Mouse (Mus musculus): ENCODE measurements around the gene Tmc5. TPM values are rescaled to one million over a fixed set of nuclear protein-coding genes. Genes with fewer than 3 reads are reported as not detected.
A peak's percentile ranks its signal among the peaks of the same experiment; 100 is the strongest.

Gene Tmc5
- polyA plus RNA-seq, 1 experiment from 2014 or later, result not detected

DNA sequence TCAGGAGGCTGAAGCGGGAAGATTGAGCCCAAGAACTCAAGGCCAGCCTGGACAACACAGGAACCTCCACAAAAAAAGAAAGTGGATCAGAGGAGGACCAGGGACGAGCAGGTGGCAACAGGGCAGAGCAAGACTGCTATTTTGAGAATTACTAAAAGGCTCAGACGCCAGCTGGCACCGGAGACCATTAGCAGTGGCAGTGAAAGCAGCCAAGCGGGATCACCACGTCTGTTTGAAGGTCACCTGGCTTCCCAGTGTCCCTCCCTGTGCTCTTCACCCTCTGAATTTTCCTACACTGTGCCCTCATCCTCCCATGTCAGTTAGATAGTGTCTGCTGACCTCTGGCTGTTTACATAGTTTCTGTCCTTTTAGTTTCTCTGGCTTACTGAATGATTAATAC is 11.2 kb upstream of the Tmc5 start:
- POLR2A ChIA-PET, result no interaction called here
- ATAC-seq, result no peak
- peaks cover 9% of the 10 kb centered on the region for H3K27me3 ChIP-seq
- in situ Hi-C loops (cut with MboI; ENCODE audit: low pct_unique_long_range_greater_than_20kb), result no loop called here
- no peak for DNase-seq (ENCODE audit: low read depth, low spot score)
- CTCF ChIA-PET, result no interaction called here
- no peak for TF ChIP-seq CTCF (IDR thresholded peaks at IDR 0.05)

DNA sequence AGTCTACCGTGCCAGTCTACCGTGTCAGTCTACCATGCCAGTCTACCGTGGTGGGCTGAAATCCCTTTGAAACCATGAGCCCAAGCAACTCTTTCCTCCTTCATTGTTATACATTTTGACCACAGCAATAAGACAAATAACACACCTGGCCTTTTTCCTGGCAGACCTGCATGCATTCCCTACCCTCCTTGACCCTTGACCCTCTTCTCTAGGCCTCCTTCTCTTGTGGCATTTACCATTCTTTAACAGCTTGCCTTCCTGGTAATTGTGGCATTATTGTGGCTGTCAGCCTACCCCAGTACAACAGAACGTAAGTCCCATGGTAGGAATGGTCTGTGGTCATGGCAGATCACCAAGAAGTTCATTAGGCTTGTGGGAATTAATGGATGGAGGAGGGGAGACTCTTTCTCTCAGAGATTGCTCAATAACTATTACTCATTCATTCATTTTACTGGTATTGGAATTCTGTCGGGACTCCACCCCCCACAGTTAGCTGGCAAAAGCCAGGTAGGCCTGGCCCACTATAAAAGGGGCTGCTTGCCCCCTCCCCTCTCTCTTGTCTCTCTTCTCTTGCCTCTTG is 6.3 kb upstream of the Tmc5 start:
- POLR2A ChIA-PET, result no interaction called here
- DNase-seq (ENCODE audit: low read depth, low spot score), result no peak
- H3K27me3 ChIP-seq, result no peaks in the 10 kb centered on the region
- TF ChIP-seq CTCF (IDR thresholded peaks at IDR 0.05), result no peak
- CTCF ChIA-PET, result no interaction called here
- no peak for ATAC-seq
- in situ Hi-C loops (cut with MboI; ENCODE audit: low pct_unique_long_range_greater_than_20kb), result loop anchor here (10.0 kb wide), 1 partner anchor 286 kb away; no protein-coding TSS in a partner anchor

DNA sequence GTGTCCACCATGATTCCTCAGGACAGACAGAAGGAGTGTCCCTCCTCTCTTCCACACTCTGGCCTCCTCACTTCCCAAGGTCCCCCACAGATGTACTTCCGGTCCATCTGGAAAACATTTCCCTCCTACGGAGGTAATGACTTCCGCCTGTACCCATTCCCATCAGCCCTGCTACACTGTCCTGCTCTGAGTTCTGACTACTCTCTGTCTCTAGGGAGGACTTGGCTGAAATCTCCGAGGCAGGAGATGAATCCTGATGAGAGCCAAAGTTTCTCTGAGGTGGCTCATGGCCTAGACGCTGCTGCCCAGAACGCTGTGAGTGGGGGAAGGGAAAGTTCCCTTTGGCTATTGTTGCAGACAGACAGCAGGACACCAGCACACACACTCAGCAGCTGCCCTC is 5.0 kb upstream of the Tmc5 start:
- ATAC-seq (no peak), DNase-seq (ENCODE audit: low read depth, low spot score) (no peak)
- H3K27me3 ChIP-seq, result no peaks in the 10 kb centered on the region
- in situ Hi-C loops (cut with MboI; ENCODE audit: low pct_unique_long_range_greater_than_20kb), result loop anchor here (10.0 kb wide), 1 partner anchor 287 kb away; no protein-coding TSS in a partner anchor
- TF ChIP-seq CTCF (IDR thresholded peaks at IDR 0.05), result no peak
- POLR2A ChIA-PET, result no interaction called here
- CTCF ChIA-PET, result interaction anchor here (1.1 kb wide), 1 partner anchor 143 kb away, joined by 3 read pairs; no protein-coding TSS in a partner anchor

DNA sequence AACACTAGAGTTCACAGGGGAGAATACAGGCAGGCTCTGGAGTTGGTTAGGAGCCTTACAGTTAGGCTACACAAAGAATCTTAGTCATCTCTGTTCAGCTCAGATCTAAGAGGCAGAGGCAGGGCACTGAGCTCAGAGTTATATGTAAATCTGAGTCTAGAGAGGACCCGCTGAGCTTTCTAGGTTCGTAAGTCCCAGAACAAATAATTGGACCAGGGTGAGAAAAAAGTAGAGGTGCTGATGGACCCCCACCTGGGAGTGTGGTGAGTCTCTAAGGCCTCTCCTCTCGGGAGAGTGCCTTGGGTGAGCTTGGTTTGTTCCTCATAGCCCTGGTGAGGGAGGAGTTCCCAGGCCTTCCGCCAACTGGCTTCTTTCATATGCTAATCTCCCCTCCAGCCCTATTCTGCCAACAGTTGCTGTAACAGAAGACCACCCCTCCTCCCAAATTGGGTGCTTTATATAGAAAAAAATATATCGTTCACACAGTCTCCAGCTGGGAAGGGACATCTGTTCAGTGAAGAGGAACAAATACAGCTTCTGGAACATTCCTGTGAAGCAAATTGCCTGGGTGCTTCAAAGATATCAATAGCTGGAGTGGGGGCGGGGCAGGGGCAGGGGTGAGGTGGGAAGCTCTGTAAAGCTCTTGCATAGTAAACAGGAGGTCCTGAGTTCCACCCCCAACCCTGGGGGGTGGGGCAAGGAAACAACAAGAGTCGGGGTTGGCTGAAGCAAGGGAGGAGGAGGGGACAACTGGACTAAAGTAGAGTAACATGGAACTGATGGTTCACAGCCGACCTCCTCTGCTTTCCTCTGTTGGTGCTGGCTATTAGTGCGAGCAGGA is 3.3 kb upstream of the Tmc5 start:
- ChIA-PET POLR2A (interaction anchor here (0.5 to 0.6 kb wide), 2 partner anchors 92 to 175 kb away, joined by 3 to 4 read pairs; no protein-coding TSS in a partner anchor), CTCF (interaction anchor here (1.1 to 1.3 kb wide), 2 partner anchors 19 to 61 kb away, joined by 3 read pairs; no protein-coding TSS in a partner anchor)
- no peak for ATAC-seq
- H3K27me3 ChIP-seq, result no peaks in the 10 kb centered on the region
- no peak for DNase-seq (ENCODE audit: low read depth, low spot score)
- TF ChIP-seq CTCF (IDR thresholded peaks at IDR 0.05), result no peak
- in situ Hi-C loops (cut with MboI; ENCODE audit: low pct_unique_long_range_greater_than_20kb), result loop anchor here (10.0 kb wide), 1 partner anchor 289 kb away; no protein-coding TSS in a partner anchor

DNA sequence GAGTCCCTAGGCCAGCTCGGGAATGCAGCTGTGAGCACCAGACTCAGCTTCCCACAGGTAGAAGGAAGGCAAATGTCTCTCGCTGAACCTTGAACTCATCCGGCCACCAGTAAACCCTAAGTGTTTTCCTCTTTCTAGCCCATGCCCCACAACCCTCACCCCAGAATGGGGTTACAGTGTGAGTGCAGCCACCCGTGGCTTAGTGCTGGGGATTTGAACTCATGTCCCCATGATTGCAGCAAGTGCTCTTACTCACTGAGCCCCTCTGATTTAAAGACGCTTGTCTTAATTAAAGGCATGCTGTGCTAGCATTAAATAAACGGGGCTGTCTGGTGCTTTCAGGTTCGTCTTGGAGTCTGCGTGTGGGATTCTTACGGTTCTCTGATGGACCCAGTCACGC is 2.5 kb upstream of the Tmc5 start:
- ATAC-seq (no peak), DNase-seq (ENCODE audit: low read depth, low spot score) (no peak)
- ChIA-PET POLR2A (no interaction called here), CTCF (interaction anchor here (1.1 to 1.5 kb wide), 4 partner anchors 8 to 60 kb away, joined by 3 read pairs; no protein-coding TSS in a partner anchor)
- no peak for TF ChIP-seq CTCF (IDR thresholded peaks at IDR 0.05)
- in situ Hi-C loops (cut with MboI; ENCODE audit: low pct_unique_long_range_greater_than_20kb), result loop anchor here (5.0 to 10.0 kb wide), 2 partner anchors 98 to 290 kb away; no protein-coding TSS in a partner anchor
- H3K27me3 ChIP-seq, result no peaks in the 10 kb centered on the region

DNA sequence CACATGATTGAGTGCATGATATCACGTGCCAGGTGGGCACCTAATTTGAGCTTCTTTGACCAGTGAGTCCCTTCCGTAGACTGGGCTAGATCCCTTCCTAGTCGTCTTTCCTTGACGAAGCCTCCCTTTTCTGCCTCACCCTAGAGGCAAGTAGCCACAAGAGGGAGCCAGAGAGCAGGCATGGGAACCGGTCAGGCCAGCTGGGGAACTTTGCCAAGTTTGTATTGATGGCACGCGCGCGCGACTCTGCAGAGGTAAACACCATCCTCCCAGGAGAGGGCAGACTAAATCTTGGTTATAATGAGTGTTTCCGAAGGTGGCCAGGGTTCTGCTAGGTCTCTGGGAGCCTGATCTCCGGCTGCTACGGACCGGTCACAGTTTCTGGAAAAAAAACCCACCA is 1.9 kb upstream of the Tmc5 start:
- TF ChIP-seq CTCF (IDR thresholded peaks at IDR 0.05), result peak; percentile 95
- H3K27me3 ChIP-seq, result peaks cover under 1% of the 10 kb centered on the region
- CTCF ChIA-PET, result interaction anchor here (1.1 to 1.5 kb wide), 5 partner anchors 9 to 60 kb away, joined by 3 read pairs; no protein-coding TSS in a partner anchor
- peak; percentile 60 for ATAC-seq
- POLR2A ChIA-PET, result no interaction called here
- in situ Hi-C loops (cut with MboI; ENCODE audit: low pct_unique_long_range_greater_than_20kb), result loop anchor here (5.0 to 10.0 kb wide), 2 partner anchors 97 to 290 kb away; no protein-coding TSS in a partner anchor
- peak; percentile 41 for DNase-seq (ENCODE audit: low read depth, low spot score)

DNA sequence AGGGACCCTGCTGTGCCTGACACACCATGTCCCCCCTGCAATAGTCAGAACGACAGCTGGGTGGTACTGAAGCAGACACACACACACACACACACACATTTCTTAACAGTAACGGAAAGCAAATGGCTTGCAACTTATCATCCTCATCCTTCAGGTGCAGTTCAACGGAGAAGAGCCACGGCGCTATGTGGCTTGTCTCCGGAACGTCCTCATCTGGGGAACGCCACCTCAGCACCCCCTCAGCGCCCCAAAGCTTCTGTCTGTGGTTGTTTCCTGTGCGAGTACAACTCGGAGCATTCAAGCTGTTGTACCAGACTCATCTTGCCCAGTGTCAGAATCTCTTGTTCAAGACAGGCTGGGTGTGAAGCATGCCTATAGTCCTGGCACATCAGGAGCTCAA is 826 bp upstream of the Tmc5 start:
- POLR2A ChIA-PET, result no interaction called here
- in situ Hi-C loops (cut with MboI; ENCODE audit: low pct_unique_long_range_greater_than_20kb), result loop anchor here (5.0 to 10.0 kb wide), 2 partner anchors 96 to 291 kb away; no protein-coding TSS in a partner anchor
- H3K27me3 ChIP-seq, result peaks cover 4% of the 10 kb centered on the region
- DNase-seq (ENCODE audit: low read depth, low spot score) (no peak), ATAC-seq (no peak)
- CTCF ChIA-PET, result interaction anchor here (1.2 to 1.5 kb wide), 3 partner anchors 10 to 147 kb away, joined by 3 read pairs; no protein-coding TSS in a partner anchor
- no peak for TF ChIP-seq CTCF (IDR thresholded peaks at IDR 0.05)

DNA sequence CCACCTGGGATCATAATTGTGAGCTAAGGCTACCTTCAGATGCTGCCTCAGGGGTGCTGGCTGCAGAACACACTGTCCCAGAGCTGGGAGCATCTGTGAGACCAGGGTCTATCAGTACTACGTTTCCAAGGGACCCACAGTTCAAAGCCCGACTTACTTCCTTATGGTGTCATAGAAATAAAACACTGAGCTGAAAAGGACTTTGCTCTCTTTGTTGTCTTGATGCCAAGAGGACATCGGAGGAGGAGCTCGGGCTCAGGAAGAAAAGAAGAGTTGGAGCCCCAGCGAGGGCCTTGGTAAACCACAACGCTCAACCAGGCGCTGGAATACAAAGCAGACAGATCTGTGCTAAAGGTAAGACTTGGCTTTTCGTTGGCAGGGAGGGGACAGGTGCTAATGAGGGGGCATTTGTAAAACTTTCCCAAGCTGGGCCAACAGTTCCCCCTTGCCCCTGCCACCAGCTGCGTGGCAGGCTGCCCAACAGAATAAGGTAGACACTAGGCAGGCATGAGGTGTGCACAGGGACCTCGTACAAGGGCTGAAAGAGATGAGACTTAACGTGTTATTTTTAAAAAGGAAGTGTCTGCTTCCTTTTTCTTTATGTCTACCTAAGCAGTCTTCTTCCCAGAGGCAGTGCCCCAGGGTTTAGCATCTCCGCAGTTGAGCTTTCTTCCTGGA is 3.0 kb downstream of the Tmc5 start:
- ChIA-PET CTCF (interaction anchor here (1.1 kb wide), 1 partner anchor 151 kb away, joined by 3 read pairs; no protein-coding TSS in a partner anchor), POLR2A (no interaction called here)
- peaks cover 4% of the 10 kb centered on the region for H3K27me3 ChIP-seq
- DNase-seq (ENCODE audit: low read depth, low spot score), result no peak
- in situ Hi-C loops (cut with MboI; ENCODE audit: low pct_unique_long_range_greater_than_20kb), result loop anchor here (5.0 to 10.0 kb wide), 2 partner anchors 92 to 295 kb away; no protein-coding TSS in a partner anchor
- no peak for TF ChIP-seq CTCF (IDR thresholded peaks at IDR 0.05)
- no peak for ATAC-seq

DNA sequence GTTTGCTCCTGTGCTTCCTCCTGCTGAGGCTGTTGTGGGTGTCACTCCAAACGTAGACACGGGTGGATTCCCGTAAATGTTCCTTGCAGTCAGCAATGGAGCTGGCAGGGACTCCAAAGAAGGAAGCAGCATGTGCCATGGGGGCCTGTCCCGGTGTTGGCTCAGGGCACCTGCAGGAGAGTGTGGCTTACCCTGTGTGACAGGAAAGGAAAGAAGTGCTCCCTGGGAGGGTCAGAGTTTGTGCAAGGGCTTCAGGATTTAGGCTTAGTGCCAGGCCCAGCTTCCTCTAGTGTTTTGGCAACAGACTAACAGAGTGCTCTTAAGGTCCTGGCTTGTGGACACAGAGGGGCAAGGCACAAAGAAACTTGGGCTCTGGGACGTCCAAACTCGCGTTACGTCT is 7.7 kb downstream of the Tmc5 start:
- ChIA-PET CTCF (no interaction called here), POLR2A (no interaction called here)
- H3K27me3 ChIP-seq, result peaks cover 10% of the 10 kb centered on the region
- DNase-seq (ENCODE audit: low read depth, low spot score) (no peak), ATAC-seq (no peak)
- in situ Hi-C loops (cut with MboI; ENCODE audit: low pct_unique_long_range_greater_than_20kb), result no loop called here
- no peak for TF ChIP-seq CTCF (IDR thresholded peaks at IDR 0.05)

DNA sequence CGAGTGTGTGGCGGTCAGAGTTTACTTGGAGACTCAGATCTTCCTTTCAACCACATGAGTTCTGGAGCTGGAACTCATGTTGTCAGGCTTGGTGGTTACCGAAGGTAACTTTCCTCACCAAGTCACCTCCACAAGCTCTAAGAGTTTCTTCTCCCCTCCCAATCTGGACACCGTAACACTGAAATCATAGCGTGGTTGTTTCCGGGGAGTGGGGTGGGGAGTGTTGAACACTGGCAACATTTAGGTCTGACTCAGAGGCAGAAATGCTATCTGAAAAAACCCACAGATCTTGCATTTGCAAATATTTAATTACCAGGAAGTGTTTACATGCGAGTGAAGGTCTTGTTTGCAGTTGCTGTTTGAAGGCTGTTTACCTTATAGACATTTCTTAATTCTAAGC is 12.7 kb downstream of the Tmc5 start:
- no peak for TF ChIP-seq CTCF (IDR thresholded peaks at IDR 0.05)
- in situ Hi-C loops (cut with MboI; ENCODE audit: low pct_unique_long_range_greater_than_20kb), result no loop called here
- no peak for DNase-seq (ENCODE audit: low read depth, low spot score)
- peaks cover 7% of the 10 kb centered on the region for H3K27me3 ChIP-seq
- ChIA-PET CTCF (no interaction called here), POLR2A (no interaction called here)
- ATAC-seq, result no peak

All from Patski (cell line).